Mouse (Mus musculus): ENCODE results near the gene Glg1. TPM values are rescaled to one million over a fixed set of nuclear protein-coding genes. Genes with fewer than 3 reads are reported as not detected.

The Glg1 gene
- polyA plus RNA-seq, 1 experiment from 2014 or later, result 43.7 TPM

DNA sequence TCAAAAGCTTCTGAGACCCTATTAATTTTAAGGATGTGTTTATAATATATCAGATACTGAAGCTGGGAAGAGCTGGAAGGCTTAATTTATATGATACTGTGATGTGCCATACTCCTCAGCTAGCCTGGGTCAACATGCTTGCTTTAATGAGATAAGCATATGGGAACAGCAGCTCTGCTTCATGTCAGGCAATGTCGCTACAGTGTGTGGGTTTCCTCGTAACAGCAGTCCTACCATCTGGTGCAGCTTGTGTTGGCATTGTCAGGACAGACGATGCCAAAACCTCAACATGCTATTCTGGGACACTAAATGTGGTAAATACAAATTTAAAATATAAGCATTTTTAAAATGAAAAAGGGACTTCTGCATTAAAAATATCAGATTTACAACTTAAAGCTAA is 40.9 kb downstream of the Glg1 start:
- Histone ChIP-seq H3K36me3 (ENCODE audit: control insufficient read depth, insufficient read depth, low read length) (no peaks in the 10 kb centered on the region), H3K9ac (ENCODE audit: low read depth, low read length) (no peak overlapping the region), H3K4me2 (ENCODE audit: low read depth, low read length) (no peak overlapping the region), H3K9me3 (ENCODE audit: control insufficient read depth, low read length) (no peaks in the 10 kb centered on the region), H3K4me1 (ENCODE audit: control insufficient read depth, insufficient read depth, low read length) (no peaks in the 10 kb centered on the region), H3K27ac (ENCODE audit: low read length) (no peak overlapping the region), H3K4me3 (ENCODE audit: low read length) (no peak overlapping the region), H3K27me3 (replicated peaks; ENCODE audit: control insufficient read depth, insufficient read depth, low read length) (no peaks in the 10 kb centered on the region)
- 54% methylated on average over 3 of the region's 3 CpGs for WGBS
- ATAC-seq, result no peak

DNA sequence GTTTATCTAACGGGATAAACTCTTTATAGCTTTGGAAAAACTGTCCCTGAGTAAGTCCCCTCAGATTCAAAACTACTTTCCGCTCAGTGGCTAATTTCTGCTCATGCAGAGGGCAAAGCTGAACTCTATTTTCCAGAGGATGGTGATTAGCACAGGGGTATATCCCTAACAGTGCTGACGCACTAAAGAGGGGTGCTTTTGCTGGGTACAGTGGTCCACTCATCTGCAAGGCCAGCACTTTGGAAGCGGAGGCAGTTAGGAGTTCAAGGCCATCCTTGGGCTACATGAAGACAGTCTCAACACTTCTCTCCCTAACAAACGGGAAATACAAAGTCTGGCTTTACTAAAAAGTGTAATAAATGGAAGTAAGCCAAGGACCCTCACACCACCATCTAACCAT is 45.6 kb downstream of the Glg1 start:
- no peak for ATAC-seq
- Histone ChIP-seq H3K4me3 (ENCODE audit: low read length) (no peak overlapping the region), H3K27ac (ENCODE audit: low read length) (no peak overlapping the region), H3K9ac (ENCODE audit: low read depth, low read length) (no peak overlapping the region), H3K4me2 (ENCODE audit: low read depth, low read length) (no peak overlapping the region), H3K36me3 (ENCODE audit: control insufficient read depth, insufficient read depth, low read length) (no peaks in the 10 kb centered on the region), H3K9me3 (ENCODE audit: control insufficient read depth, low read length) (no peaks in the 10 kb centered on the region), H3K27me3 (replicated peaks; ENCODE audit: control insufficient read depth, insufficient read depth, low read length) (no peaks in the 10 kb centered on the region), H3K4me1 (ENCODE audit: control insufficient read depth, insufficient read depth, low read length) (no peaks in the 10 kb centered on the region; the same call in 1 of the 2 replicates)
- 88% methylated on average over 5 of the region's 5 CpGs for WGBS

GRCm38 (mm10) chr8:111211180-111211579 is 47.8 kb downstream of the Glg1 start:
- no peaks in the 10 kb centered on the region; the same call in 1 of the 2 replicates for H3K4me1 ChIP-seq (ENCODE audit: control insufficient read depth, insufficient read depth, low read length)
- no peaks in the 10 kb centered on the region for H3K9me3 ChIP-seq (ENCODE audit: control insufficient read depth, low read length)
- no peak overlapping the region for H3K27ac ChIP-seq (ENCODE audit: low read length)
- H3K27me3 ChIP-seq (replicated peaks; ENCODE audit: control insufficient read depth, insufficient read depth, low read length), result no peaks in the 10 kb centered on the region
- H3K4me2 ChIP-seq (ENCODE audit: low read depth, low read length), result no peak overlapping the region
- ATAC-seq, result no peak
- no peaks in the 10 kb centered on the region for H3K36me3 ChIP-seq (ENCODE audit: control insufficient read depth, insufficient read depth, low read length)
- no peak overlapping the region for H3K4me3 ChIP-seq (ENCODE audit: low read length)
- H3K9ac ChIP-seq (ENCODE audit: low read depth, low read length), result no peak overlapping the region
- 92% methylated on average over 2 of the region's 2 CpGs for WGBS

DNA sequence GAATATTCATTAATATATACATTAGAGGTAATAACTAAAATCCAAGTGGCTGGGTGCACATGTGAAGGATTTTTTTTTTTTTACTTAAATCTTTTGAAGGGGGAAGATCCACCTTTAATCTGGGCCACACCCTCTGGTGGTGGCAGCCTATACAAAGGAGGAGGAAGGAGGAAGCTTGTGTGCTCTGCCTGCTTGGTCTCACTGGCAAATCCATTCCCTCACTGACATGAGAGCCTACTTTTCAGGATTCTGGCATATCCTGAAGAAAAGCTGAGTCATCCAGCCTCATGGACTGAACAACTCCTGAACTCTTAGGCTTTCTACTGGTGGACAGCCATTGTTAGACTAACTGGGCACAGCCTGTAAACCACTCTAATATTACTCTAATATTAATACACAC is 49.1 kb downstream of the Glg1 start:
- H3K27me3 ChIP-seq (replicated peaks; ENCODE audit: control insufficient read depth, insufficient read depth, low read length), result no peaks in the 10 kb centered on the region
- H3K9me3 ChIP-seq (ENCODE audit: control insufficient read depth, low read length), result no peaks in the 10 kb centered on the region
- H3K4me2 ChIP-seq (ENCODE audit: low read depth, low read length), result no peak overlapping the region
- H3K27ac ChIP-seq (ENCODE audit: low read length), result no peak overlapping the region
- no peak overlapping the region for H3K9ac ChIP-seq (ENCODE audit: low read depth, low read length)
- peaks cover 4% of the 10 kb centered on the region; the same call in 1 of the 2 replicates for H3K4me1 ChIP-seq (ENCODE audit: control insufficient read depth, insufficient read depth, low read length)
- H3K4me3 ChIP-seq (ENCODE audit: low read length), result no peak overlapping the region
- H3K36me3 ChIP-seq (ENCODE audit: control insufficient read depth, insufficient read depth, low read length), result no peaks in the 10 kb centered on the region
- no peak for ATAC-seq

- Histone ChIP-seq H3K9ac (ENCODE audit: low read depth, low read length) (no peak overlapping the region), H3K4me1 (ENCODE audit: control insufficient read depth, insufficient read depth, low read length) (peaks cover 13% of the 10 kb centered on the region), H3K27me3 (replicated peaks; ENCODE audit: control insufficient read depth, insufficient read depth, low read length) (no peaks in the 10 kb centered on the region), H3K4me3 (ENCODE audit: low read length) (no peak overlapping the region), H3K36me3 (ENCODE audit: control insufficient read depth, insufficient read depth, low read length) (no peaks in the 10 kb centered on the region), H3K4me2 (ENCODE audit: low read depth, low read length) (no peak overlapping the region), H3K9me3 (ENCODE audit: control insufficient read depth, low read length) (no peaks in the 10 kb centered on the region), H3K27ac (ENCODE audit: low read length) (no peak overlapping the region)
- no peak for ATAC-seq
- WGBS, result 89% methylated on average over 6 of the region's 6 CpGs
Measured at GRCm38 (mm10) chr8:111206321-111206720, 52.7 kb downstream of the Glg1 start.

DNA sequence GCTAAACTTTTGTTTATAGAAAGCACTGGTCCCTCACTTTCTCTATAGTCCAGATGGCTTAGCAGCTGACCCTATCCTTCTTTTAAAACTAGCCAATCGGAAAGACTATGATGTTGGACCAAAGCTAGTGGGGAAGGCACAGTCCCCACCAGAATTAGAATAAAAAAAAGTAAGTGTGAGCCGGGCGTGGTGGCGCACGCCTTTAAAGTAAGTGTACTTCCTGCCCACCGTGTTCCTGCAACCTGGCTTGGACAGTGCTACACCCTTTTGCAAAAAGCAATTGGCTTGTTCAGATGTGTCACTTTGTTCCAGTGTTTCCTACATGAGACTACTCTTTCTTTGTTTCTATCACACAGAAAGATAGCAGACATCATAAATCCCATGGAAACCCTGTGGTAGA is 54.0 kb downstream of the Glg1 start:
- H3K36me3 ChIP-seq (ENCODE audit: control insufficient read depth, insufficient read depth, low read length), result no peaks in the 10 kb centered on the region
- no peaks in the 10 kb centered on the region for H3K9me3 ChIP-seq (ENCODE audit: control insufficient read depth, low read length)
- 73% methylated on average over 6 of the region's 6 CpGs for WGBS
- H3K9ac ChIP-seq (ENCODE audit: low read depth, low read length), result no peak overlapping the region
- H3K27ac ChIP-seq (ENCODE audit: low read length), result no peak overlapping the region
- no peak overlapping the region for H3K4me3 ChIP-seq (ENCODE audit: low read length)
- H3K4me2 ChIP-seq (ENCODE audit: low read depth, low read length), result no peak overlapping the region
- ATAC-seq, result 0 out of 2 replicates have a peak, but pooled peaks have one; percentile 26
- H3K4me1 ChIP-seq (ENCODE audit: control insufficient read depth, insufficient read depth, low read length), result peaks cover 13% of the 10 kb centered on the region
- H3K27me3 ChIP-seq (replicated peaks; ENCODE audit: control insufficient read depth, insufficient read depth, low read length), result no peaks in the 10 kb centered on the region

DNA sequence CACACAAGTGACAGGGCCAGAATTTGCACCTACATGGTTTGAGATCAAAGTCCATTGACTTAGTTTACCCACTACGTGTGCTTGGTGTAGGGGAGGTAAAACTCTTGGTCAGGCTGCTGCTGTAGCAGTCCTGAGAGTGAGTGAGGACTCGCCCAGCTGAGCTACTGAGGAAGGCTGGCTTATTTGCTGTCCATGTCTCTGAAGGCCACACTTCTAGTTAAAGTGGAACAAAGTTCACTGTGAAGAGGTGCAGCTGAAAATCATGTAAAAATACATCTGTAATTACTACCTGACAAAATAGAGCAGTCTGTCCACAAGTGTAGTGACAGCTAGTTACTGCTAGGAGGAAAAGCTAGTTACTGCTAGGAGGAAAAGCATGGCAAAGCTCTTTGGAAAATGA is 55.7 kb downstream of the Glg1 start:
- Histone ChIP-seq H3K27ac (ENCODE audit: low read length) (peak overlapping the region; percentile 6; the same call in 1 of the 2 replicates), H3K36me3 (ENCODE audit: control insufficient read depth, insufficient read depth, low read length) (no peaks in the 10 kb centered on the region), H3K9me3 (ENCODE audit: control insufficient read depth, low read length) (no peaks in the 10 kb centered on the region), H3K9ac (ENCODE audit: low read depth, low read length) (no peak overlapping the region), H3K4me3 (ENCODE audit: low read length) (no peak overlapping the region), H3K27me3 (replicated peaks; ENCODE audit: control insufficient read depth, insufficient read depth, low read length) (no peaks in the 10 kb centered on the region), H3K4me1 (ENCODE audit: control insufficient read depth, insufficient read depth, low read length) (peaks cover 13% of the 10 kb centered on the region), H3K4me2 (ENCODE audit: low read depth, low read length) (no peak overlapping the region)
- 76% methylated on average over 2 of the region's 2 CpGs for WGBS
- ATAC-seq, result no peak

GRCm38 (mm10) chr8:111197966-111198365 is 61.0 kb downstream of the Glg1 start:
- no peak overlapping the region for H3K9ac ChIP-seq (ENCODE audit: low read depth, low read length)
- H3K27me3 ChIP-seq (replicated peaks; ENCODE audit: control insufficient read depth, insufficient read depth, low read length), result no peaks in the 10 kb centered on the region
- no peak overlapping the region for H3K4me2 ChIP-seq (ENCODE audit: low read depth, low read length)
- WGBS, result 93% methylated on average over 3 of the region's 3 CpGs
- H3K36me3 ChIP-seq (ENCODE audit: control insufficient read depth, insufficient read depth, low read length), result no peaks in the 10 kb centered on the region
- no peaks in the 10 kb centered on the region for H3K9me3 ChIP-seq (ENCODE audit: control insufficient read depth, low read length)
- no peak overlapping the region for H3K27ac ChIP-seq (ENCODE audit: low read length)
- no peak overlapping the region for H3K4me3 ChIP-seq (ENCODE audit: low read length)
- no peak for ATAC-seq
- H3K4me1 ChIP-seq (ENCODE audit: control insufficient read depth, insufficient read depth, low read length), result peaks cover under 1% of the 10 kb centered on the region; the same call in 1 of the 2 replicates

GRCm38 (mm10) chr8:111196181-111196580 is 62.8 kb downstream of the Glg1 start:
- Histone ChIP-seq H3K4me2 (ENCODE audit: low read depth, low read length) (no peak overlapping the region), H3K9me3 (ENCODE audit: control insufficient read depth, low read length) (no peaks in the 10 kb centered on the region), H3K4me1 (ENCODE audit: control insufficient read depth, insufficient read depth, low read length) (no peaks in the 10 kb centered on the region), H3K27me3 (replicated peaks; ENCODE audit: control insufficient read depth, insufficient read depth, low read length) (no peaks in the 10 kb centered on the region), H3K36me3 (ENCODE audit: control insufficient read depth, insufficient read depth, low read length) (no peaks in the 10 kb centered on the region), H3K4me3 (ENCODE audit: low read length) (no peak overlapping the region), H3K9ac (ENCODE audit: low read depth, low read length) (no peak overlapping the region), H3K27ac (ENCODE audit: low read length) (no peak overlapping the region)
- no peak for ATAC-seq

- ATAC-seq, result peak; percentile 81
- H3K36me3 ChIP-seq (ENCODE audit: control insufficient read depth, insufficient read depth, low read length), result no peaks in the 10 kb centered on the region
- no peak overlapping the region for H3K4me3 ChIP-seq (ENCODE audit: low read length)
- H3K4me2 ChIP-seq (ENCODE audit: low read depth, low read length), result no peak overlapping the region
- H3K9ac ChIP-seq (ENCODE audit: low read depth, low read length), result no peak overlapping the region
- no peaks in the 10 kb centered on the region for H3K9me3 ChIP-seq (ENCODE audit: control insufficient read depth, low read length)
- no peaks in the 10 kb centered on the region for H3K27me3 ChIP-seq (replicated peaks; ENCODE audit: control insufficient read depth, insufficient read depth, low read length)
- 62% methylated on average over 6 of the region's 6 CpGs for WGBS
- H3K27ac ChIP-seq (ENCODE audit: low read length), result no peak overlapping the region
- no peaks in the 10 kb centered on the region for H3K4me1 ChIP-seq (ENCODE audit: control insufficient read depth, insufficient read depth, low read length)
Measured at GRCm38 (mm10) chr8:111188594-111189211, 70.3 kb downstream of the Glg1 start.
